Mouse (Mus musculus) liver, embryonic 16.5 days (tissue): ENCODE results near the gene Nrxn3. TPM values are rescaled to one million over a fixed set of nuclear protein-coding genes. Genes with fewer than 3 reads are reported as not detected.

Experiments used
- ATAC-seq: fragments of 200-750 bp; cut with Nextera tagmentation; 2 replicates; pipeline ENCODE4 v1.8.0; 2017; ENCODE audit warnings: low read depth, mild to moderate bottlenecking, moderate number of reproducible peaks, moderate library complexity
- H3K27ac ChIP-seq: fragments of 300-500 bp; sonication (generic); 2 replicates; pipeline ENCODE4 v1.5.1; 2014; ENCODE audit warnings: mild to moderate bottlenecking, low read length
- H3K27me3 ChIP-seq: fragments of 300-500 bp; sonication (generic); 2 replicates; pipeline ENCODE4 v1.6.1; 2014; ENCODE audit warnings: low read depth, low read length, mixed read lengths; ENCODE audit not compliant: control insufficient read depth, insufficient read depth
- H3K36me3 ChIP-seq: fragments of 300-500 bp; sonication (generic); 2 replicates; pipeline ENCODE4 v1.6.1; 2014; ENCODE audit warnings: mild to moderate bottlenecking; ENCODE audit not compliant: control insufficient read depth, insufficient read depth
- H3K4me1 ChIP-seq: fragments of 300-500 bp; sonication (generic); 2 replicates; pipeline ENCODE4 v1.6.1; 2014; ENCODE audit warnings: low read depth, low read length, mixed read lengths; ENCODE audit not compliant: control insufficient read depth
- H3K4me2 ChIP-seq: fragments of 300-500 bp; sonication (generic); 2 replicates; pipeline ENCODE4 v1.6.1; 2014; ENCODE audit warnings: low read depth, low read length, mixed read lengths
- H3K4me3 ChIP-seq: fragments of 300-500 bp; sonication (generic); 2 replicates; pipeline ENCODE4 v1.5.1; 2014; ENCODE audit warnings: low read depth, mild to moderate bottlenecking, low read length
- H3K9ac ChIP-seq: fragments of 300-500 bp; sonication (generic); 2 replicates; pipeline ENCODE4 v1.6.1; 2014; ENCODE audit warnings: low read depth, low read length
- H3K9me3 ChIP-seq: fragments of 300-500 bp; sonication (generic); replicated peaks from 2 replicates; pipeline ENCODE4 v1.6.1; 2016; ENCODE audit warnings: low read length; ENCODE audit not compliant: control insufficient read depth
- WGBS: fragments of 180-500 bp; shearing (Covaris S2); extraction: QIAGEN DNeasy Blood & Tissue Kit; methylation state at CpG from one replicate; pipeline ENCODE4 v1.1.7; 2014; ENCODE audit not compliant: insufficient replicate concordance; 5-methylcytosine and 5-hydroxymethylcytosine counted together
- polyA plus RNA-seq: library from polyadenylated mRNA; unstranded; fragments of >200 nt; fragmentation: Nextera tagmentation; extraction: Ambion mirVana; gene quantifications from 2 replicates; pipeline ENCODE4 v1.2.1, GENCODE M21; 2015

Nrxn3 gene
- polyA plus RNA-seq, 1 experiment from 2014 or later = 0.25 TPM

GRCm38 (mm10) chr12:90159911-90160310 is 1437.2 kb downstream of the Nrxn3 start:
- no peak overlapping the region for H3K9ac ChIP-seq
- no peaks in the 10 kb centered on the region for H3K4me1 ChIP-seq
- 81% methylated on average over 3 of the region's 3 CpGs for WGBS
- ATAC-seq = no peak
- H3K36me3 ChIP-seq = no peaks in the 10 kb centered on the region
- no peaks in the 10 kb centered on the region for H3K9me3 ChIP-seq
- no peak overlapping the region for H3K4me2 ChIP-seq
- no peak overlapping the region for H3K4me3 ChIP-seq
- H3K27ac ChIP-seq = no peak overlapping the region
- no peaks in the 10 kb centered on the region for H3K27me3 ChIP-seq

GRCm38 (mm10) chr12:90166118-90166517 is 1443.4 kb downstream of the Nrxn3 start:
- H3K4me1 ChIP-seq = no peaks in the 10 kb centered on the region
- H3K4me2 ChIP-seq = no peak overlapping the region
- H3K4me3 ChIP-seq = no peak overlapping the region
- ATAC-seq = no peak
- no peak overlapping the region for H3K9ac ChIP-seq
- no peaks in the 10 kb centered on the region for H3K36me3 ChIP-seq
- no peaks in the 10 kb centered on the region for H3K27me3 ChIP-seq
- 60% methylated on average over 2 of the region's 2 CpGs for WGBS
- no peaks in the 10 kb centered on the region for H3K9me3 ChIP-seq
- H3K27ac ChIP-seq = no peak overlapping the region

GRCm38 (mm10) chr12:90181566-90181965 is 1458.9 kb downstream of the Nrxn3 start:
- no peaks in the 10 kb centered on the region for H3K9me3 ChIP-seq
- 59% methylated on average over 3 of the region's 3 CpGs for WGBS
- no peak overlapping the region for H3K4me3 ChIP-seq
- no peak for ATAC-seq
- no peak overlapping the region for H3K4me2 ChIP-seq
- H3K4me1 ChIP-seq = no peaks in the 10 kb centered on the region
- H3K27ac ChIP-seq = no peak overlapping the region
- H3K9ac ChIP-seq = no peak overlapping the region
- no peaks in the 10 kb centered on the region for H3K27me3 ChIP-seq
- no peaks in the 10 kb centered on the region for H3K36me3 ChIP-seq

GRCm38 (mm10) chr12:90183021-90183420 is 1460.3 kb downstream of the Nrxn3 start:
- Histone ChIP-seq H3K4me2 (no peak overlapping the region), H3K27ac (no peak overlapping the region), H3K9ac (no peak overlapping the region), H3K9me3 (no peaks in the 10 kb centered on the region), H3K27me3 (no peaks in the 10 kb centered on the region), H3K4me1 (no peaks in the 10 kb centered on the region), H3K36me3 (no peaks in the 10 kb centered on the region), H3K4me3 (no peak overlapping the region)
- WGBS = 82% methylated on average over 2 of the region's 2 CpGs
- no peak for ATAC-seq

GRCm38 (mm10) chr12:90196161-90196560 is 1473.5 kb downstream of the Nrxn3 start:
- Histone ChIP-seq H3K4me1 (no peaks in the 10 kb centered on the region), H3K27ac (no peak overlapping the region), H3K9me3 (no peaks in the 10 kb centered on the region), H3K27me3 (no peaks in the 10 kb centered on the region), H3K4me3 (no peak overlapping the region), H3K4me2 (no peak overlapping the region), H3K9ac (no peak overlapping the region), H3K36me3 (no peaks in the 10 kb centered on the region)
- ATAC-seq = no peak

GRCm38 (mm10) chr12:90197994-90198393 is 1475.3 kb downstream of the Nrxn3 start:
- WGBS = 64% methylated on average over 3 of the region's 3 CpGs
- no peak overlapping the region for H3K4me2 ChIP-seq
- H3K36me3 ChIP-seq = no peaks in the 10 kb centered on the region

GRCm38 (mm10) chr12:90202501-90202900 is 1479.8 kb downstream of the Nrxn3 start:
- no peaks in the 10 kb centered on the region for H3K27me3 ChIP-seq
- no peak overlapping the region for H3K9ac ChIP-seq
- ATAC-seq = no peak
- H3K4me1 ChIP-seq = no peaks in the 10 kb centered on the region
- no peak overlapping the region for H3K4me3 ChIP-seq
- H3K27ac ChIP-seq = no peak overlapping the region
- WGBS = 58% methylated on average over 1 of the region's 1 CpGs
- no peaks in the 10 kb centered on the region for H3K9me3 ChIP-seq
- no peaks in the 10 kb centered on the region for H3K36me3 ChIP-seq
- no peak overlapping the region for H3K4me2 ChIP-seq

More at GRCm38 (mm10) chr12:90197994-90198393, 1475.3 kb downstream of the Nrxn3 start:
- Histone ChIP-seq H3K9me3 (no peaks in the 10 kb centered on the region), H3K27ac (no peak overlapping the region), H3K4me3 (no peak overlapping the region), H3K27me3 (no peaks in the 10 kb centered on the region), H3K4me1 (no peaks in the 10 kb centered on the region), H3K9ac (no peak overlapping the region)
- ATAC-seq = no peak

GRCm38 (mm10) chr12:90211410-90211809 is 1488.7 kb downstream of the Nrxn3 start:
- Histone ChIP-seq H3K27me3 (no peaks in the 10 kb centered on the region), H3K36me3 (no peaks in the 10 kb centered on the region), H3K9ac (no peak overlapping the region), H3K9me3 (no peaks in the 10 kb centered on the region), H3K4me1 (no peaks in the 10 kb centered on the region), H3K27ac (no peak overlapping the region), H3K4me3 (no peak overlapping the region), H3K4me2 (no peak overlapping the region)
- ATAC-seq = no peak
- 44% methylated on average over 2 of the region's 2 CpGs for WGBS

GRCm38 (mm10) chr12:90217060-90217459 is 1494.4 kb downstream of the Nrxn3 start:
- Histone ChIP-seq H3K27me3 (no peaks in the 10 kb centered on the region), H3K9me3 (no peaks in the 10 kb centered on the region), H3K4me3 (no peak overlapping the region), H3K27ac (no peak overlapping the region), H3K9ac (no peak overlapping the region), H3K36me3 (no peaks in the 10 kb centered on the region), H3K4me1 (no peaks in the 10 kb centered on the region), H3K4me2 (no peak overlapping the region)
- WGBS = 36% methylated on average over 6 of the region's 6 CpGs
- no peak for ATAC-seq

GRCm38 (mm10) chr12:90229062-90229461 is 1506.4 kb downstream of the Nrxn3 start:
- Histone ChIP-seq H3K9ac (no peak overlapping the region), H3K4me3 (no peak overlapping the region), H3K4me2 (no peak overlapping the region), H3K36me3 (no peaks in the 10 kb centered on the region), H3K9me3 (no peaks in the 10 kb centered on the region), H3K4me1 (no peaks in the 10 kb centered on the region), H3K27me3 (no peaks in the 10 kb centered on the region), H3K27ac (no peak overlapping the region)
- ATAC-seq = no peak
- 48% methylated on average over 2 of the region's 2 CpGs for WGBS
